Mouse (Mus musculus) urinary bladder, postnatal 4 days (tissue): ENCODE data around the gene Rbbp8nl.

Experiments used
- DNase-seq, 2 experiments: peaks; one replicate each; pipeline ENCODE4 v3.0.0; 2021 to 2022; ENCODE audit warnings: low spot score in 2 of 2

Rbbp8nl gene

DNA sequence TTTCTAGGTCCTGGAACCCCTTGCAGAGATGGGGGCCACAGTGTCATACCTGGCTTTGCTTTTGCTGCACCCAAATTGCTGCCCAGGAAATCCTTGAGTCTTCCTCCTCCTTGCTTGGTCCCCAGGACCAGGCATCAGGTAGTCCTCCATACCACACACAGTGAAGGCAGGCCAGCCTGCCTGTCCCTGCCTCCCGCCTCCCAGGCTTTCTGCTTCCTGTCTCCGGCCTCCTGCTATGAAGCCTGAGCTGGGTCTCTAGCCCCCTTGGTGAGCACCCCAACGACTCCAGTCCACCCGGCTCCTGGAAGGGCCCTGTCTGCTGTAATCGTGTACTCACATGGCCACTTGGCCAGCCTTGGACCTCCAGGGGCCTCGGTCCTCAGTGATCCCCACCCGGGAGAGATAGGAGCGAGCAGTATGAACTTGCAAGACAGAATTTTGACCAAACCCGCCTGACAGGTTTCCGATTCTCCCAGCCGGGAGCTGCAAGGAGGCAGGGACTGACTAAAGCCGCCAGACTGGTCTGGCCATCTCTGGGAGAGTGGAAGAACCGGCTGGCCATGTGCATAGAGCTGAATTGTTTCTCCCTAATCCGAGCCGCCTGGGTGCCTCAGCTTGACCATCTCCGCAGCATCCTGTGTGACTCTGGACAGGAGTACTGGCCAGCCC lies at the start of gene Rbbp8nl:
TSS of gene Rbbp8nl (minus strand) at position 440 of the 669 bp plus-strand sequence.
- peak; percentile 67 to 79 for DNase-seq

DNA sequence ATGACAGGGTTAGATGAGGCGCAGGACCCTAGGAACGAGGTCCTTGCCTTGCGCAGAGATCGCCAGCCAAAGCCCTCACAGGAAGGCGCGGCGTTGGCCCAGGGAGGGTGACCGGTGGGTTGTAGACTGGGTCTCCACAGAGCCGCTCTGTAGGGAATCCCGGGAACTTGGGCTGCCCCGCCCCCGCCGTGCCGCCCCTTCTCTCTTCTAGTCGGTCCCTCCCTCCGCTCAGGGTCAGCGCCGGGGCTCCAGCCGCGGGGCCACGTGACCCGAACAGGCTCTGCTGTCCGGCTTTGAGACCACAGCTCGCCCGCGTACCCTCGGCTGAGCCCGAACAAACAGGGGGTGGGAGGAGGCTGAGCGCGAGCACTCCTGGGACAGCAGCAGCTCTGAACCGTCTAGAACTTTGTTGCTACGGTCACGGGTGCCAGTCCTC lies 44.9 kb upstream of the Rbbp8nl start, which contains the start of gene Gata5:
TSS of gene Gata5 (minus strand) at position 149 of the 436 bp plus-strand sequence.
- DNase-seq: peak; percentile 61 to 85

DNA sequence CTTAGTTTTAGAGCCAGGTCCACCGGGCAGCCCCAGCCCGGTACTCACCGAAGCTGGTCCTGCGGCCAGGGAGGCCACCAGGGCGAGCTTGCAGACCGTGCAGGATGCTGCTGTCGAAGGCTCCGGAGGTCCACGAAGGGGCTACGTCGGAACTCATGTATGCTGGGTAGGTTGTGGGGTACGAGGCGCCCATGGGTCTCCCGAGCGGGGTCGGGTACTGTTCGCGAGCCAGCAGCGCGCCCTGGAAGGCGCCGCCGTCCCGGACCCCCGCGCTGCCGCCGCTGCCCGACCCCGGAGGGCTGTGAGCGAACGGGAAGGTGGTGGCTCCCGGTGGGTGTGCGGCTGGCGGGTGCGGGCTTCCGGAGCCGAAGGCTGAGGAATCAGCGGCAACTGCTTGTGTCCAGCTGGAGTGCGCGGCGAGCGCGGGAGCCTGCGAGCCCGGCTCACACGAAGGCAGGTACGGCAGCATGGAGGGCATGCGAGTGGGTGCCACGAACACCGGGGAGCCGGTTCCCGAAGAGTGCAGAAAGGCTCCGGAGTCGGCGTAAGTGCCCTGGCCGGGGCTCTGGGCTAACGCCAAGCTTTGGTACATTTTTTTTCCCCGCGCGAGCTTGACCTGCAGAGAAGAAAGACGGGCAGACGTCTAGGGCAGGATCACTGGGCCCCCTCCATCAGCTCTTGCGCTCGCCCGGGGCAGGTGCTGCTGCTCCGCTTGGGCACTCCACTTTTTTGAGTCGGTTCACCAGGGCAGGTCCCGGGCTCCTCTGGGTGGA lies 44.3 kb upstream of the Rbbp8nl start:
- DNase-seq: no peak

DNA sequence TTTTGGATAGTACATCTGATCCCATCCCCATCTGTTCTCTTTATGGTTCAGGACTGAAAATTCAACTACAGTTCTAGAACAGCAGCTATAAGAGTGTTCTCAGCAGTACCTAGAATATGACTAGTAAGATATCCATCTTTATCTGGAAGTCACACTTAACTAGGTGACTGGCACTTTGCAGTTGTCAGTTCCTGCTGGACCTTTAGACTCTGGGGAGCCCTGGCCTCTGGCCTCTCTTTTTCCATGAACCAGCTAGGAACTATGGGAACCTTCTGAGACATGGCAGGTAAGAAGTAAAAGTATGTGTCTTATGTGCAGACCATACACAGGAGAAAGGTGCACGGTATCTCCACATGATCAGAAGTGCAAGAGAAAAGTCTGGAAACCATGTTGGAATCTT lies 39.8 kb upstream of the Rbbp8nl start:
- DNase-seq: no peak

DNA sequence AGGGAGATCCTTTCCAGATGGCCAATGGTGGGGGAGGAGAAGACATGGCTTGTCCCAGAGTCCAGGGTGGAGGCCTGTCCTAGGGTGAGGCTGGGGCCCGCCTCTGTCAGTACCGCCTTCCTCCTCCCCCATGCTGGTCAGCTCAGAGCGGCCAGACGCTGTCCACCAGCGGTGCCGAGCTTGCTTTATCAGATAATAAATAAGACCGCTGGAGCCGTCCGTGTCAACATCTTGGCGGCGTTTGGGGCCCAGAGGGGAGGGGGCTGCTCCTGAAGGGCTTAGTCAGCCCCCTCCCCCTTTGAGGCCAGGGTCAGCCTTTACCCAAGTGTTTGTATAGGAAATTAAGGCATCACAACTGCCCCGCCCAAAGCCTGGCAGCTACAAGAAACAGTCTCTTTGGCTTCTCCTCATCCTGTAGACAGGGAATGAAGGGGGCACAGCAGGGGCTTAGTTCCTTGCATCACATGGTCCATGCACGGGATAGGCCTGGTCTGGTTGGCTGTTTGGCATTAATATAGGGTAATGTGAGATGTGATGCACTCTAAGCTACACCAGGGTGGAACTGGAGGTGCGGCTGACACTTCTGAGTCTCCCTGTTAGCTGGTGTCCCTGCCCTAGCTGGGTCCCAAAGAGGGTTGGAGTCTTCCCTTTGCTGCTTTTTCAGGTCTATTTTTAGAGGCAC lies 33.1 kb upstream of the Rbbp8nl start:
- DNase-seq: peak in 1 of 2 experiments; percentile 55

DNA sequence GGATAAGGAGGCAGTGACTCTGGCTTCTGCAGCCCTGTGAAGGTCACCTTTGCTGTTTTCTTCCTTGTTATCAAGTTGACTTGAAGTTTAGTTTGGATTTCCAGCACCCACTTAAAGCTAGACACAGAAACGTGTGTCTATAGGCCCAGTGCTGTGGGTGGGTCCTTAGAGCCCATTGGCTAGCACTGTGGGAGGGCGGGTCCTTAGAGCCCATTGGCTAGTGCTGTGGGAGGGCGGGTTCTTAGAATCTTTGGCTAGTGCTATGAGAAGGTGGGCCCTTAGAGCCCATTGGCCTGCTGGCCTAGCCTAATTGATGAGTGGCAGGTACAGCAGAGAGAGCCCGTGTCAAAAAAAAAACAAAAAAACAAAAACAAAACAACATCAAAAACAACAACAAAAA lies 30.5 kb upstream of the Rbbp8nl start:
- DNase-seq: no peak

DNA sequence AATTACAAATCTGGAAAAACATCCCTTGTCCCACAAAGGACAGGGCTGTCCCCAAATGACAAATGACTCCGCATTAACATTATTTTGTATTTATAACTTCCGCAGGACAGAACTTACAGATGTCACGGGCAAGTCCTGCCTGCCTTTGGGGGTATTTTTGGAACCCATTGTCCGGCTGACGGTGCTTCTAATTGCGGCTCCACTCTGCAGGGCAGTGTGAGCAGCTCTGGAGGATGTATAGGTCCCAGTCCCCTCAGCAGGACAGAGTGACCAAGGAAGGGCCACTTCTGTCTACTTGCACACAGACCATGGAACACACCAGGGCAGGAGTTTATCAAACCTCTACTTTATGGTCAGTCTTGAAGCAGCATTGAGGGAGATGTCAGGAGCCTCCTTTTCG lies 27.9 kb upstream of the Rbbp8nl start:
- no peak for DNase-seq

DNA sequence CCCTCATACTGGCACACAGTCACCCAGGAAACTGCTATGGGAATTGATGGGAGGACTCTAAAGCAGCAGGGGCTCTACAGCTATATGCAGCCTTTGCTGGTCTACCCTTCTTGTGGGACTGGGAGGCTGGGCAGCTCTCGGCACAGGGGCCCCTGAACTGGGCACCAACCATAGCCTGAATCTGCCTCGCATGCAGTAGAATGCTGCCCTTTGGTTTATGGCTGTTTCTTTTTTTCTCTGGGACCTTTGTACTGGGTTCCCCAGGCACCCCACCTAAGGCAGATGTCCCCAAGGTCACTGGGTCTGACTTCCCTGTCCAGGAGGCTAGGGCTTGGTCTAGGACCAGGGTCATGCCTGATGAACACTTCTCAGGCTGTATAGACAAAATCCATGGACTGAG lies 24.6 kb upstream of the Rbbp8nl start:
- no peak for DNase-seq

DNA sequence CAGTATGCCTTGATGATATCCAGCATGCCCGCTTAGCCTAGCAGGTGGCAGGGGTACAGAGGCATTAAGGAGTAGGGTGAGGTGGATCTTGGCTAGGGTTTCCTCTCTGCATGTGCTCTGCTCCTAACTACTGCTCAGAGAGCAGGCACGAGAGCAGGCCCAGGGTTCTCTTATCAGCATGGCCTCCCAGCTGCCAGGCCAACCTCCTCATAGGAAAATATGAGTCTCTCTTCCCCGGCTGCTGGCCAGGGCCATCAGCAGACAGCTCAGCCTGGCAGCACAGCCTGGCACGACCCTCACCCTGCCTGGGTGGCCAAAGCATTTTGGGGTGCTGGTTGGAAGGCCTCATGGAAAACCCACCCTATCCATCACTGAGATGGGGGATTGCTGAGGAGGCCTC lies 21.5 kb upstream of the Rbbp8nl start:
- DNase-seq: no peak

DNA sequence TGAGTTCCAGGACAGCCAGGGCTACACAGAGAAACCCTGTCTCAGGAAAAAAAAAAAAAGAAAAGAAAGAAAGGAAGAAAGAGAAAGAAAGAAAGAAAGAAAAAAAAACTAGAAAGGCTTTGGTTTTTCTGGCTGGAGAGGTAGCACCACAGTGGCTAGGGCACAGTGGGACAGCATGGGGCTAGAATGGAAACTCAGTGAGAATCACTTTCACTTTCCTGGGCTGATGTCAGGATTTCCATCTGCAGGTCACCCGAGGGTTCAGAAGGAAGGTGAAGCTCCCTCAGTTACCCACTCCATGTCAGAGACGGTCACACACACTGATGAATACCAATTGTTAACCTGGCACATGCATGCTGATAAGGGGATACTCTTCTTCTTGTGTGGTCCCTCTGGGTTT lies 18.0 kb upstream of the Rbbp8nl start:
- no peak for DNase-seq

DNA sequence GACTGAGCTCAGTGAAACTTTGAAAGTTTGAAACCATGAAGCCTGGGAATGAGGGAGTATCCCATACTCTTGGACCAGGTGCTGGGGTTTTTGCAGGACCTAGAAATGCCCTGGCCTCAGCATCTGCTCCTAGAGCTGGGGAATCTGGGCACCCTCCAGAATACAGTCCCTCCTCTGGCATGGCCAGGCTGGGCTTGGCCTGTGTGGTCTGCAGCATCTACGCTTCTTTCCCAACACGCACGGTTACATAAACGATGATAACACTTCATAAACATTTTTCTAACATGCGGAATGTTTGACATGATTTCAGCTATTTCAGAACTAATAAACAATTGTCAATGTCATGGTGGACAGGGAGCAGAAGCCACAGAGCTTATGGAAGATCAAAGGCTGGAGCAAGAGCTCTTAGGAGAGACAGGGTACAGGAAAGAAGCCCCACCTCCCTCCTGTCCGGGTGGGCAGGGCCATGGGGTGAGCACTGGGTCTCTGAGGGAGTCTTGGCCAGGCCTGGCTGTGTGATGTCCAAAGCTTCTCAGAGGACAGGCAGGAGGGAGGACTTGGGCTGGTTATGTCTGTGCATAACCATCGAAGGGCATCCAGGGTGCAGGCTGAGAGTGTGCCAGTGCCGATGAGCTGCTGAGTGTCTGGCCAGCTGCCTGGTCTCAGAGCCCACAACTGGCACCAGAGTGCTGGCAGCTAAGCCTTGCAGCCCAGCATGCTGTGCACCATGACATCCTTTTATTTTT lies 16.9 kb upstream of the Rbbp8nl start:
- peak; percentile 49 to 63 for DNase-seq

DNA sequence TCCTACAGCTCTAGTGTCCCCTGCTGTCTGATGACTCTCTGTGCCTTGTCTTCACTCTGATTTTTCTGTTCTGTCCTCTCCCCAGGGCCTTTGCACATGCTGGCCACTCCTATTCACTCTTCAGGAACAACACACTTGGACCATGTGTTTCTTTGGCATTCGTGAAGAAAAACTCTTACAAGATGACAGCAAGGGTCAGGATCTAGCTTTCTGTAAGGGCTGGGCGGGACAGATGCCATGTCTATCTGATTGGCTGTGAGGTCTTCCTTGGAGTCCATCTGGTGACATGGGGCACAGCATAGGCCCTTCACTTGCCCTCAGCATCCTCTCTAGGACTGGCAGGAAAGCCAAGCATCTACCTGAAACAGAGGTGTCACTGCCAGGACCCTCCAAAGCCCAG lies 16.3 kb upstream of the Rbbp8nl start:
- no peak for DNase-seq

DNA sequence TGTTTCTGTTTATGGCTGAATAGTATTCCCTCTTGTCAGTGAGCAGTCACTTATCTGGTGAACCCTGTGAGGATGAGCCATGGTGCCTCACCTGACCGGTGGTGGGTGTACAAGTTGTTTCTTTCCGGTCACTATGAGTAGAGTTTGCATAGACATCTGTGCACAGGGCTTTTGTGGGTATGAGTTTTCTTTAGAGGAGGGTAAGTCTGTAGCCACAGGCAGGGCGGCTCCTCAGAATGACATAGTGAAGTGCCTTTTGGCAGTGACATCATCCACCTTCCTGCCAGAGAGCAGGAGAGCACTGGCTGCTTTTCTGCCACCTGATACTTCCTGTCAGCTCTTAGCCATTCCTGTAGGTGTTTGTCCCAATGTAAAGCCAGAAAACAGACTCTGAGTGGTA lies 15.8 kb upstream of the Rbbp8nl start:
- DNase-seq: no peak

DNA sequence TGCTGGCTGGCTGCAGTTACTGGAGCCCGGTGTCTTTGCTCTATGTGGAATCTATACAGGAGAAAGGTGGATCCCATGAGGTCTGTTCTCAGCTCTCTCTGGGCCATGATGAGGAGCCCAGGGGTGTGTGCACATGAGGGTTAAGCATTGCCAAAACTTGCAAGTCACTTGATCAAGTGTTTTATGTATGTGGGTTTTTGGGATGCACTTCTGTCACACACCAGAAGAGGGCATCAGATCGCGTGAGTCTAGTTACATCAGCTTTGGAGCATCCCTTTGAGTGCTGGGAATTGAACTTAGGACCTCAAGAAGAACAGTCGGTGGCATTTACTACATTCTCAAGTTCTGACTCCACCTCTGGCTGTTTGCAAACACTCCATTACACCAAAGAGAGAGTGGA lies 14.9 kb upstream of the Rbbp8nl start:
- DNase-seq: no peak

DNA sequence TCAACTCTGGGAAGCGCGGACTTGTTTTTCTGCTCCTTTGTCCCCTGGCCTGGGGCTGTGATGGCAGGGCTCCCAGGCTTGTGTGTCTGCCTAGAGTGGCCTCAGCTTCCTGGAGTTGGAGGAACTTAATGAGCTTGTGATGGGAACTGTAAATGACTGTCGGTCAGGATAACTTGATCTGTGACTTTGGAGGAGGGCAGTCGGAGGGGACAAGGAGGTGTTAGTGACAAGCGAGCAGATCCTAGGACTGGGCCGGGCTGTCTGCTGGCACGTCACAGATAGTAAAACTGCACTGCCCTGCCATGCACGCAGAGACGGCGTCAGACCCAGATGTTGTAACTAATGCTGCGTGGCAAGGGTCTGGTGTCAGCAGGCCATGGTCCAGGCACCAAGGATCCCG lies 13.8 kb upstream of the Rbbp8nl start:
- no peak for DNase-seq

DNA sequence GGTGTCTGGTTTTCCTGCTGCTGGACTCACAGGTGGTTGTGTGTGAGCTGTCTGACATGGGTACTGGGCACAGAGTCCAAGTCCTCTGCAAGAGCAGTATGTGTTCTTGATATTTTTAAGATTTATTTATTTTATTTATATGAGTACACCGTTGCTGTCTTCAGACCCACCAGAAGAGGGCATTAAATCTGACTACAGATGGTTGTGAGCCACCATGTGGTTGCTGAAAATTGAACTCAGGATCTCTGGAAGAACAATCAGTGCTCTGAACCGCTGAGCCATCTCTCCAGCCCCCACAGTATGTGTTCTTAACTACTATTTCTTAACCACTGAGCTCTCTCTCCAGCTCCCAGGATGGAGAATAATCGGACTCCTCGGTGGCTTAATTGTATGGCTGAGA lies 12.5 kb upstream of the Rbbp8nl start:
- no peak for DNase-seq

DNA sequence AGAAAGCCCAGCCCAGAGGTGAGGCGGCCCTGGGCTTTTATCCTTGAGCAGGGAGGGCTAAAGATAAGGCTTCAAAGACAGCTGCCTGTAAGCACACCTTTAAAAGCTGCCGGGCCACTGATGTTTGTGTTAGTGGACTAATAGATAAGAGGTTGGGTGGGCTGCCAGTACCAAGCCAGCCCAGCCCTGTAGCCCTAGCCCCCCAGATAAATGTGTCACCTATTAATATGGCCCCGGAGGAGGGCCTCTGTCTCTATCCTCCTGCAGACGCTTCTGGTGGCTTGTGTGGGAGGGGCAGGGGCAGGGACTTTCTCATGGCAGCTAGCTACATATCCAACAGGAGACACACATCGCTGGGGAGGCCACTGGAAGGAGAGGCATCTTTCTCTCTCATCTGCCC lies 11.1 kb upstream of the Rbbp8nl start:
- DNase-seq: no peak

DNA sequence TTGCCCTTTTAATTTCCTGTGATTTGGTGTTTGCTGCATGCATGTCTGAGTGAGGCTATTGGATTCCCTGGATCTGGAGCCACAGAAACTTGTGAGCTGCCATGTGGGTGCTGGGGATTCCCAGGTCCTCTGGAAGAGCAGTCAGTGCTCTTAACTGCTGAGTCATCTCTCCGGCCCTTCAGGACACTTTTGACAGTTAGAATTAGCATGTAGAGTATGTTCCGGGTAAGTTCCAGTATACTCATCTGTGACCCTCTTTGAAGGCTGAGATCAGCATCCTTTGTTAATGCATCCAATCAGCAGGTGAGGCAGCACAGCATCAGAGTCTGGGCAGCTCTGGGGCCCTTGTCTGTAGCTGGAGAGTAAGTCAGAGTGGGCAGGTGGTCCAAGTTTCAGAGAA lies 10.6 kb upstream of the Rbbp8nl start:
- DNase-seq: no peak

DNA sequence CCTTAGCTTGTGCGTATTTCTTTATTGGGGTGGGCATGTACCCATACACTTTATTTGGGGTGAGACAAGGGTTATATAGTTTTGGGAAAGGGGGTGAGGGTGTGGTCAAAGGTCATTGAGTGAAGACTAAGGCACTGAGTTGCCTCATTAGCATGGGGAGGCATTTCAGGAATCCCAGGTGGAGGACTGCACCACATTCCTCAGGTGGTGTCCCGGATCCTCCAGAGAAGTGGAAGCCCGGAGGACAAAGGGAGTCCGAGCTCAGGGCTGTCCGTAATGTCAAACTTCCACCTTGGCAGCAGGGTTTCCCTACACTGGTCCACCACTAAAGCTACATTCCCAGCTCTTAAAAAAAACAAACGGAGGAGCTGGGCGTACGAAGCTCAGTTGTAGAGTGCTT lies 3.2 kb upstream of the Rbbp8nl start:
- DNase-seq: no peak

DNA sequence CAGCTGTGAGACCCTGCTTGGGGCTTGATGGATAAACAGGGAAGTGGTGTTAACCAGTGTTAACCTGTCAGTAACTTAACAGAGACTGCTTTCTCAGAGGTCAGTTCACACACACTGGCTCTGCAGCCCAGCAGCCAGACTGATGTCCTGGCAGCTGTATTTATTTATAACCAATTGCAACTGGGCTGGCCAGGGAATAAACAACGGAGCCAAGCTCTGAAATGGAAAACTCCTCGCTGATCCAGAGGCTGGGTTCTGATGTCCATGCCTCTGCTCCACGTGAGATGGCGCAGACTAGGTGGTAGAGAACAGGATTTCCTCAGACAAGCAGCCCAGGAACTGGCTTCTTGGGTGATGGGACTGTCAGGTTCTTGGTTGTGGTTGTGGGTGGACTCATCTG lies 2.3 kb upstream of the Rbbp8nl start:
- no peak for DNase-seq

DNA sequence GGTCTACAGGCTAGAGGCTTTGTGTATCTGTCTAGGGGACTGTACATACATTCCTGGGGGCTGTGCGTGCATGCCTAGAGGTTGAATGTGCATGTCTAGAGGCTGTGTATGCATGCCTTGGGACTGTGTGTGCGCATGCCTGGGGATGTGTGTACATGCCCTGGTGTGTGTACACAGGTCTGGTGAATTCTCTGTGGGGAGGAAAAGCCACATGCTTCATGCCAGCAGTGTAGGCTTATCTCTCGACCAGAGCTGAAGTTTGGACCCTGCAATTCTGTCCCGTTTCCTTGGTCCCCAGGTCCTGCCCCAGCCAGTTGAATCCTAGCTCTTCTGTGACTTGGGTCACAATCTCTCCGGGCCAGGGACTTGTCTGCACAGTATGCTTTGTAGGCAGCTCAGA lies 1.9 kb upstream of the Rbbp8nl start:
- no peak for DNase-seq

DNA sequence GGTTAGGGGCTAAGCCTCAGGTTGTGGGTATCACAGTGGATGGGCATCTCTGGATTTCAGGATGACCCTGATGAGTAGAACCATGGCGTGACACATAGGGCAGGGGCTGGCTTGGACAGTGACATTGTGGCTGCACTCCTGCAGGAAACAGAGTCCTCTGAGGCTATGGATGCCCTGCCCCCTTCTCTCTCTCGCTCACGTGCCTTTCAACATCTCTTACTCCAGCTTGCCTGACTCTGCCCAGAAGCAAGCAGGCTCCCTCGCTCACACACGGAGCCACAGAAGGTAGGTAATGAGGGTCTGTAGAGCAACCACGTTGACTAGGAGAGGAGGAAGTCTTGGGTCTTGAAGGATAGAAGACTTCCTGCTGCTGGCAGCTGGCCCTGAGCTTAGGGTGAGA lies 824 bp upstream of the Rbbp8nl start:
- no peak for DNase-seq
